Mouse (Mus musculus) large intestine, adult 2 months (tissue): ENCODE measurements around the gene Hspb2. TPM values are rescaled to one million over a fixed set of nuclear protein-coding genes. Genes with fewer than 3 reads are reported as not detected.

Source experiments
- DNase-seq: peaks from one replicate; pipeline ENCODE4 v3.0.0-alpha.2; 2012; ENCODE audit warnings: low read depth, low spot score
- WGBS: fragments of 180-500 bp; shearing (Covaris S2); methylation state at CpG from one replicate; pipeline ENCODE4 v1.1.7; 2018; 5-methylcytosine and 5-hydroxymethylcytosine counted together
- polyA plus RNA-seq: library from polyadenylated mRNA; depleted of rRNA; stranded (reverse); fragments of >200 nt; gene quantifications from 2 replicates; pipeline ENCODE4 v1.2.3, GENCODE M21; 2012

Hspb2 gene
- polyA plus RNA-seq, 1 experiment, result 15.0 TPM

DNA sequence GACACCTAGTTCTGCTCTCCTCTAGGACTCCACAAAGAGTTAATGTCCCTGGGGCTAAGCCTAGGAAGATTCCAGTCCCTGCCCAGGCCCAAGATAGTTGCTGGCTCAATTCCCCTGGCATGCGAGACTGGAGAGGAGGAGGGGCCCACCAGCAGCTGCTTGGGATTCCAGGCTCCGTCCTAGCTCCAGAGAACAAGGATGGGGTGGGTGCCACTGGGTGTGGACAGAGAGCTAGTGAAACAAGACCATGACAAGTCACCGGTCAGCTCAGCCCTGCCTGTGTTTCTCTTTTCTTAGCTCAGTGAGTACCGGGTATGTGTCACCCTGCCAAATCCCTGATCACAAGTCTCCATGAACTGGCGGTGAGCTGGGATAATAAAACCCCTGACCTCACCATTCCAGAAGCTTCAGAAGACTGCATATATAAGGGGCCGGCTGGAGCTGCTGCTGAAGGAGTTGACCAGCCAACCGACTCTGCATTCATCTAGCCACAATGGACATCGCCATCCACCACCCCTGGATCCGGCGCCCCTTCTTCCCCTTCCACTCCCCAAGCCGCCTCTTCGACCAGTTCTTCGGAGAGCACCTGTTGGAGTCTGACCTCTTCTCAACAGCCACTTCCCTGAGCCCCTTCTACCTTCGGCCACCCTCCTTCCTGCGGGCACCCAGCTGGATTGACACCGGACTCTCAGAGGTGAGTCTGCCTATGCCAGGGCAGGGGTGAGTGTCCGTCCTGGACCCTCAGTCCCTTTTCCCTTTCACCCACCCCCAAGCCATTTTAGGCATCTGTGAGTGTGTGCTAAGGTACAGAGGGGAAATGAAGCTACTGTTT, 846 bp upstream of the Hspb2 start:
- DNase-seq, result no peak
- 47% methylated on average over 17 of the region's 17 CpGs for WGBS

DNA sequence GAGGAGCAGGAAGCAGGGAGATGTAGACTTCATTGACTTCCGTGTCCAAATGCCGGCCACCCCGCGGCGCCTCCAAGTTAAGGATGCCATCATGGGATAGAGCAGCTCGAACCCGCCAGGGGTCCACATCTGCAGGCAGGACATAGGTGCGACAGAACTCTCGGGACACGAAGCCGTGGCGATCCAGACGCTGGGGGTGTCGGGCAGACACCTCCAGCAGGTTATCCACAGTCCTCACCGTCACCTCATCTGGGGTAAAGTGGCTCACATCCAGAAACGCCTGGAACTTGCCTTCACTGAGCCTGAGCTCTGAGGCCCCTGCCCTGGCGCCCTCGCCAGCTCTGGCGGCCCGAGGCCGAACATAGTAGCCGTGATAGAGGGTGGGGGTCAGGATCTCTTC, 831 bp downstream of the Hspb2 start, which contains the start of gene Cryab:
TSS of gene Cryab (plus strand) at position 3 of the 400 bp plus-strand sequence.
- DNase-seq, result no peak
- WGBS, result 80% methylated on average over 22 of the region's 22 CpGs

DNA sequence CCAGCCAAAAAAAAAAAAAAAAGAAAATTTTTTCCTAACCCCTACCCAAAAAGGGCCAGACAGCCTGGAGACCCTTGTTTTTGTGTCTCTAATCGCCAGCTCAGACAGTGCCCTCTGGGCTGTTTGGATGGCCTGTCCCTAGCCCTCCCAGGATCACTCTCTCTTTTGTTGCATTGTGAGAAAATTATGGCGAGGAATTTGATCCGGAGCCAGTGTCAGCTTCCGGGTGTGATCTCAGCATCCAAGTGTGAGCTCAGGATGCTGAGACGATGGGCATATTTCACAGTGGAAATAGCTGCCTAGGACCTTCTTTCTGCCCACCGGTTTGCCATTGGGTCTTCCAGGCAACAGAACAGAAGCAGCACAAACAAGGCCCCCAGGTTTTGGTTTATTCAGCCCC, 1.4 kb downstream of the Hspb2 start:
- no peak for DNase-seq

GRCm38 (mm10) chr9:50746214-50746677, 5.9 kb downstream of the Hspb2 start, which contains the start of gene 2310030G06Rik:
TSS of gene 2310030G06Rik (minus strand) at chr9:50746536.
- DNase-seq, result peak; percentile 70
- WGBS, result 9% methylated on average over 19 of the region's 19 CpGs

More for the DNA sequence above, 1.4 kb downstream of the Hspb2 start:
- WGBS, result 62% methylated on average over 6 of the region's 6 CpGs

GRCm38 (mm10) chr9:50745806-50746205, 6.3 kb downstream of the Hspb2 start:
- no peak for DNase-seq
- 16% methylated on average over 7 of the region's 7 CpGs for WGBS

DNA sequence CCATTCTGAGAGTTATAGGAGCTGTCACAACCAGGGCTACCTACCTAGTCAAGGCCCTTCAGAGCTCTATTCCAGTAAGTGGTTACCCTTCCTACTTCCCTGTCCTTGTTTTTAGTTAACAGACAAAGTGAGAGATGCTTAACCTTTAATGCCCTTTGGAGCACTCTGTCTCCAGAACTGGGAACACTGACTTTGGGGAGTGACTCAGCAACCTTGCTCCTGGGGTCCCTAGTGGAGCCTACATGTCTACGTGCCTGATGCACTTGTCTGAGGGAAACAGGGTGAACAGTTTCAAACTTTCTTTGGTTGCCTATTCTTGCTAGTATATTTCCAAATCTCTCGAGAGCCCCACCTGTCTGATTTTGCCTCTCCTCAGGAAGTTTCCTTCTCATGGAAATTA, 9.4 kb downstream of the Hspb2 start:
- 75% methylated on average over 2 of the region's 2 CpGs for WGBS

DNA sequence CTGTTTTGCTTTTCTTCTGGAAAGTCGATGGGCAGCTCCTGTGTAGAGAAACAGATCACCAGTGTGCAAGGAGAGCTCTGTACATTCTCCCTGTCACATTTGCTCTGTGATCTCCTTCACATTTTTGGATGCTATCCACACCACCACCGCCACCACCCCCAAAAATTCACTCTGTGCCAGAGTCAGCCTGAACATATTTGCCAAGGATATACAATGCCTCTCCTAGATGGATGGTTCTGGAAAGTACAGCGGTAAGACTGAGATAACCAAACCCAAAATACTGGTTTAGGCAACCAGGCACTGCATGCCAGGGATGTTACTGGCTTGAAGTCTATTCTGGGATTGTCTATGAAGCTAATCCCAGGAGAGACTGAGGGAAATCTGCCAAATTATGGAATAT, 9.9 kb downstream of the Hspb2 start:
- DNase-seq, result no peak
- 76% methylated on average over 3 of the region's 3 CpGs for WGBS

More for the DNA sequence above, 9.4 kb downstream of the Hspb2 start:
- no peak for DNase-seq

DNA sequence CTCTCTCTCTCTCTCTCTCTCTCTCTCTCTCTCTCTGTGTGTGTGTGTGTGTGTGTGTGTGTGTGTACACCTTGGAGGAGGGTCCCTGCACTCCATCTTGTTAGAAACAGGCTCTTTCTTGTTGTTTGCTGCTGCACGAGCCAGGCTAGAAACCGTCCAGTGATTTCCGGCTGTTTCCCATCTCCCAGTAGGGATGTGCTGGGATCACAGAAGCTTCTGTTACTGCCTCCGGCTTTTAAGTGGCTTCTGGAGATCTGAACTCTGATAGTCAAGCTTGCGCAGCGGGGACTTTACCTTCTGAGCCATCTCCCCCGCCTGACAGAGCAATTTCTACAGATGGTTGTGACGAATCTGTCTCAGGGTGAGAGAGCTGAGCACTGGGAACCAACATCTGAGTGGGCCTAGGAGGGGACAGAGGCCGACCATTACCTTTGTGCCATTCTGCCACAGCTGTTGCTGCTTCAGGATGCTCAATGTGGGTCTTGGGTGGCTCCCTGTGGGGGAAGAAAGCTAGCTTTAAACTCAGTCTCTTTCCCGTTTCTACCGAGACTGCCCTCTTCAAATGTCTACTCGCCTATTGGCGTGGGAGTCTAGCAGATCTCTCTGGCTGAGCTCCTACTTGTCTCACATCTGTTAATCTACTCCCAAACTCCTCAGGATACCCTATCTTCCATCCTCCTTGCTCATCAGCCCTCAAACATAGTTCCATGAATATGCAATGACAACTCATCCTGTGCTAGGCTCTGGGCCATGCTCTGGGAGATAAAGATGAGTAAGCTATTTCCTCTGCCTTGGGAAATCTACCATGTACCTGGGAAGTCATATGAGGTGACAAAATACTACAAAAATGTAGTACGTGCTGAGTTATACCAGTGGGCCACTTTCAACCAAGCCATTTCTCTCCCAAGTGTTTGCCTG, 11.0 kb downstream of the Hspb2 start:
- no peak for DNase-seq
- WGBS, result 92% methylated on average over 14 of the region's 14 CpGs

GRCm38 (mm10) chr9:50738914-50739870, 13.0 kb downstream of the Hspb2 start, which contains the start of gene Dixdc1:
TSS of gene Dixdc1 (minus strand) at chr9:50739517.
- 11% methylated on average over 36 of the region's 36 CpGs for WGBS

GRCm38 (mm10) chr9:50734989-50735388, 17.2 kb downstream of the Hspb2 start:
- WGBS, result under 1% methylated on average over 9 of the region's 9 CpGs

More at GRCm38 (mm10) chr9:50738914-50739870, 13.0 kb downstream of the Hspb2 start, which contains the start of gene Dixdc1:
- peak; percentile 73 for DNase-seq

DNA sequence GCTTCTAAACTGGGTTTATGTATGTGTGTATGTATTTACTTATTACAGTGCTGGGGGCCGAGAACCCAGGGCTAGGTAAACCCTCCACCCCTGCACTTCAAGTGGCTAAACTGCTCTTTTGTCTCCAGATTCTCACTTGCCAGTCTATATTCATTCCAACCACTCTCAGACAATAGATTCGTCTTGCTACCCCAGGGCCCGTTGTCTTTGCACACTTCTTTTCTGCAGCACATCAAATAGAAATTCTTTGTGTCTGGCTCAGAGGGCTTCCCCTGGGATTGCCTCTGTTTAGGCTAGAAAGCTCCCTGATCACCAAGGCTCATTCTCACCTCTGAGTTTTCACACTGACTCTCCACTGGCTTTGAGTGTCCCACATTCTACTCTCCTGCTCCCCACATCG, 19.6 kb downstream of the Hspb2 start:
- 53% methylated on average over 4 of the region's 4 CpGs for WGBS

More at GRCm38 (mm10) chr9:50734989-50735388, 17.2 kb downstream of the Hspb2 start:
- DNase-seq, result peak; percentile 35

GRCm38 (mm10) chr9:50729600-50729999, 22.6 kb downstream of the Hspb2 start:
- 55% methylated on average over 4 of the region's 4 CpGs for WGBS
- DNase-seq, result no peak

More for the DNA sequence above, 19.6 kb downstream of the Hspb2 start:
- DNase-seq, result no peak

DNA sequence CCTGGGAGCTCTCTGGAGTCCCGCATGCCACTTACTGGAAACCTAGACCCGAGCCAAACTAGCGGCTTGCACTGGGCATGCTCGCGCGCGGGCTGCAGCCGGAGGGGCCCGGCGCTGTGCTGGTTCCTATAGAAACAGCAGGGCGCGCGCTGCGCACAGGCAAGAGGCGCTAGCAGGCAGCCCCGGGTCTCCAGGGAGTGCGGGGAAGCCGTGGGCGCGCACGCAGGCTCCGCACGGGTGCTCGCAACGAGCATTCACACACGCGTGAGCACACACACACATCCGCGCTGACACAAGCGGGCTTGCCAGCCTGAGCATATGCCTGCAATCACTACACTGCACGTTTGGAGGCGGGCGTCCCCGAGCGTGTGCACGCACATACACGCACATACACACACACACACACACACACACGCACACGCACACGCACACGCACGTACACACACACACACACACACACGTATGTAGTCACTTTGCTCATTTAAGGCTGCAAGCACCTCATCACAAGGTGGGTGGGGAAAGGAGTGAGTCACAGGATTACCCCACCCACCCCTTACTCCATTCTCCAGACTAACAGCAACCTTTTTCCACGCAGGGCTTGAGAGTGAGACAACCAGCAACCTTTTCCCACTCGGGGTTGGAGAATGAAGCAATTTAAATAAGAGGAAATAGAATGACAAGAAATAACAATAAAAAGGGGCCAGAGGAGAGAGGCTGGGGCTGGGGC, 24.1 kb downstream of the Hspb2 start:
- no peak for DNase-seq
- WGBS, result under 1% methylated on average over 45 of the region's 45 CpGs

GRCm38 (mm10) chr9:50727171-50727924, 24.8 kb downstream of the Hspb2 start:
- DNase-seq, result no peak

DNA sequence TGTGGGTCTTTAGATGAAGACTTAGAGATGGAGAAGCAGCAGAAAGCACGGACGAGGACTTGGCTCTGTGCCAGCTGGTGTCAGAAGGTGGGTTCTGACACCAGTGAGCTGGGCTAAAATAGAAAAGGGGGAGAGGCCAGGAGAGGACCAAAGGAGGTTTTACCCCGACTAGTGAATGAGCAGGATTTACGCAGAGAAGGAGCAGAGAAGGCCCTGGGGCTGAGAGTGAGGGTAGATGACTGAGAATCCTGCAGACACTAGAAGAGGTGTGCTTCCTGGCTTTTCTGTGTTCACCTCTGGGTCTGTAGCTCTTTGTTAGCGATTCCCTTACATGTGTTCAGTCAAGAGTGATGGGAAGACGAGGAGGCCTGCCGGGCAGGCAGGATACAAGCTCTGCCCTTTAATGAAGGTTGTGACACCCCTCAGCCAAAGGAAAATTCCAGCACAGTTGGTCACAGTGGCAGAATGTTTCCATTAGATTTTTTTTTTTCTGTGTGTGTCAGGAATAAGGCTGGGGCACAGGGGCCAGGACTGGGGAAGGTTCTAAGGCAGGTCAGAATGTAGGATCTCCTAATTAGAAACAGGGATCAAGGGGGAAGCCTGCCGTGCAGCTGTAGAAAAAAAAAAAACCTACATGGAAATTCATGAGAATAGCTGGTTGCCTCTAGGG, 26.1 kb downstream of the Hspb2 start:
- DNase-seq, result no peak

More at GRCm38 (mm10) chr9:50727171-50727924, 24.8 kb downstream of the Hspb2 start:
- 29% methylated on average over 30 of the region's 30 CpGs for WGBS

GRCm38 (mm10) chr9:50724661-50725330, 27.4 kb downstream of the Hspb2 start:
- WGBS, result 47% methylated on average over 3 of the region's 3 CpGs
- no peak for DNase-seq

More for the DNA sequence above, 26.1 kb downstream of the Hspb2 start:
- 73% methylated on average over 8 of the region's 8 CpGs for WGBS
